Mouse (Mus musculus) T-helper 17 cell (primary cell): Measurements from ENCODE around the gene Tmem51.
"Not testable (repeated sequence)": the region's sequence is repeated elsewhere in the genome, so short reads cannot be mapped to it uniquely, and the experiment has no call there.

Experiments
- in situ Hi-C, 2 experiments: fragments of 300-600 bp; cut with MboI, MseI; formaldehyde crosslinking; loops; 1 replicate in 1 of 2; 2 replicates in 1 of 2; pipeline ENCODE4 v1.15.1; 2025; ENCODE audit warnings: high pct_unique_total_duplicates in 2 of 2

The Tmem51 gene

GRCm38 (mm10) chr4:142060455-142061378 is 23.4 kb downstream of the Tmem51 start:
- in situ Hi-C loops = no loop called here

GRCm38 (mm10) chr4:142059841-142060193 is 24.3 kb downstream of the Tmem51 start:
- in situ Hi-C loops = no loop called here

GRCm38 (mm10) chr4:142059113-142059840 is 24.8 kb downstream of the Tmem51 start:
- in situ Hi-C loops = no loop called here

GRCm38 (mm10) chr4:142057529-142058216 is 26.4 kb downstream of the Tmem51 start:
- in situ Hi-C loops = no loop called here

- in situ Hi-C loops = no loop called here
Measured at GRCm38 (mm10) chr4:142055600-142055999, 28.5 kb downstream of the Tmem51 start.

GRCm38 (mm10) chr4:142054580-142054979 is 29.5 kb downstream of the Tmem51 start:
- in situ Hi-C loops = no loop called here

GRCm38 (mm10) chr4:142053661-142054448 is 30.2 kb downstream of the Tmem51 start:
- in situ Hi-C loops = no loop called here

GRCm38 (mm10) chr4:142053261-142053660 is 30.8 kb downstream of the Tmem51 start:
- in situ Hi-C loops = no loop called here

- in situ Hi-C loops = no loop called here
Measured at GRCm38 (mm10) chr4:142052391-142053132, 31.5 kb downstream of the Tmem51 start.

- in situ Hi-C loops = not testable (repeated sequence)
Measured at GRCm38 (mm10) chr4:142051883-142052282, 32.2 kb downstream of the Tmem51 start.

- in situ Hi-C loops = no loop called here
Measured at GRCm38 (mm10) chr4:142049963-142050362, 34.1 kb downstream of the Tmem51 start.

- in situ Hi-C loops = no loop called here
Measured at GRCm38 (mm10) chr4:142048391-142048790, 35.7 kb downstream of the Tmem51 start.

- in situ Hi-C loops = no loop called here
Measured at GRCm38 (mm10) chr4:142047005-142047404, 37.1 kb downstream of the Tmem51 start.

- in situ Hi-C loops = no loop called here
Measured at GRCm38 (mm10) chr4:142046496-142046895, 37.6 kb downstream of the Tmem51 start.

- in situ Hi-C loops = no loop called here
Measured at GRCm38 (mm10) chr4:142045595-142046163, 38.4 kb downstream of the Tmem51 start.

GRCm38 (mm10) chr4:142044452-142044851 is 39.7 kb downstream of the Tmem51 start:
- in situ Hi-C loops = no loop called here

GRCm38 (mm10) chr4:142039662-142040353 is 44.3 kb downstream of the Tmem51 start:
- in situ Hi-C loops = no loop called here

- in situ Hi-C loops = no loop called here
Measured at GRCm38 (mm10) chr4:142037897-142038296, 46.2 kb downstream of the Tmem51 start.

GRCm38 (mm10) chr4:142028533-142028932 is 55.6 kb downstream of the Tmem51 start:
- in situ Hi-C loops = no loop called here

GRCm38 (mm10) chr4:142026965-142027364 is 57.1 kb downstream of the Tmem51 start:
- in situ Hi-C loops = no loop called here
